Mouse (Mus musculus) MEL (cell line): Measurements from ENCODE around the gene Mfsd4b4. TPM values are rescaled to one million over a fixed set of nuclear protein-coding genes. Genes with fewer than 3 reads are reported as not detected.

Experiments
- DNase-seq: peaks from one replicate; pipeline ENCODE4 v3.0.0; 2011; ENCODE audit warnings: low read depth, low spot score
- H3K27ac ChIP-seq: 2 replicates; pipeline ENCODE4 v1.5.1; 2012; ENCODE audit warnings: low read depth, mild to moderate bottlenecking, control low read depth, low read length, moderate library complexity; ENCODE audit not compliant: control insufficient read depth
- H3K27me3 ChIP-seq, 2 experiments: fragments of 150-350 bp in 1 of 2; sonication (generic) in 1 of 2; 2 replicates each; pipeline ENCODE4 v1.6.1; 2012; ENCODE audit warnings: low read length in 2 of 2, mild to moderate bottlenecking in 2 of 2, improper control_type of control experiment in 1 of 2, moderate library complexity in 1 of 2; ENCODE audit not compliant: insufficient read depth in 2 of 2, control insufficient read depth in 1 of 2
- H3K36me3 ChIP-seq, 2 experiments: 2 replicates each; pipeline ENCODE4 v1.6.1; 2012 to 2014; ENCODE audit warnings: low read length in 2 of 2, improper control_type of control experiment in 1 of 2, inconsistent platforms in 1 of 2, mild to moderate bottlenecking in 1 of 2; ENCODE audit not compliant: insufficient read depth in 2 of 2, control insufficient read depth in 1 of 2
- H3K4me1 ChIP-seq, 2 experiments: fragments of 150-350 bp in 1 of 2; sonication (generic) in 1 of 2; 2 replicates each; pipeline ENCODE4 v1.6.1; 2012; ENCODE audit warnings: low read length in 2 of 2, improper control_type of control experiment in 1 of 2, mild to moderate bottlenecking in 1 of 2; ENCODE audit not compliant: insufficient read depth in 2 of 2, control insufficient read depth in 1 of 2
- H3K4me3 ChIP-seq, 2 experiments: fragments of 150-350 bp in 1 of 2; sonication (generic) in 1 of 2; 2 replicates each; pipeline ENCODE4 v1.5.1; 2012; ENCODE audit warnings: low read depth in 2 of 2, low read length in 2 of 2, mild to moderate bottlenecking in 2 of 2, moderate library complexity in 2 of 2, control low read depth in 1 of 2, improper control_type of control experiment in 1 of 2; ENCODE audit not compliant: control insufficient read depth in 1 of 2, insufficient read depth in 1 of 2
- H3K79me2 ChIP-seq: 2 replicates; pipeline ENCODE4 v1.6.1; 2012; ENCODE audit warnings: mild to moderate bottlenecking, low read length, moderate library complexity; ENCODE audit not compliant: control insufficient read depth, poor library complexity, insufficient read depth
- H3K9ac ChIP-seq: 2 replicates; pipeline ENCODE4 v1.6.1; 2012; ENCODE audit warnings: low read depth, mild to moderate bottlenecking, control low read depth, low read length, moderate library complexity; ENCODE audit not compliant: control insufficient read depth, poor library complexity, severe bottlenecking
- H3K9me3 ChIP-seq: fragments of 150-350 bp; sonication (generic); replicated peaks from 2 replicates; pipeline ENCODE4 v1.6.1; 2012; ENCODE audit warnings: mild to moderate bottlenecking, low read length, improper control_type of control experiment, moderate library complexity; ENCODE audit not compliant: insufficient read depth
- CHD2 ChIP-seq: IDR thresholded peaks from 2 replicates; pipeline ENCODE4 v1.6.1; 2011; ENCODE audit warnings: low read length, improper control_type of control experiment
- CTCF ChIP-seq, 3 experiments: IDR thresholded peaks in 2 of 3; conservative IDR thresholded peaks in 1 of 3; 2 replicates each; pipeline ENCODE4 v1.5.1; 2011 to 2012; ENCODE audit warnings: low read length in 3 of 3, low read depth in 2 of 3, mild to moderate bottlenecking in 2 of 3, improper control_type of control experiment in 1 of 3, inconsistent platforms in 1 of 3, mixed read lengths in 1 of 3, moderate library complexity in 1 of 3; ENCODE audit not compliant: control insufficient read depth in 1 of 3, insufficient read depth in 1 of 3, poor library complexity in 1 of 3, severe bottlenecking in 1 of 3
- E2F4 ChIP-seq: IDR thresholded peaks from 2 replicates; pipeline ENCODE4 v1.6.1; 2011; ENCODE audit warnings: low read depth, low read length, improper control_type of control experiment, borderline replicate concordance
- ELF1 ChIP-seq: IDR thresholded peaks from 2 replicates; pipeline ENCODE4 v1.6.1; 2014; ENCODE audit warnings: low read depth, mild to moderate bottlenecking, inconsistent platforms, low read length, improper control_type of control experiment, moderate library complexity
- EP300 ChIP-seq, 2 experiments: IDR thresholded peaks; 2 replicates each; pipeline ENCODE4 v1.6.1; 2011; ENCODE audit warnings: improper control_type of control experiment in 2 of 2, low read length in 2 of 2, low read depth in 1 of 2, mild to moderate bottlenecking in 1 of 2
- ETS1 ChIP-seq: IDR thresholded peaks from 2 replicates; pipeline ENCODE4 v1.6.1; 2012; ENCODE audit warnings: low read depth, mild to moderate bottlenecking, inconsistent platforms, low read length, improper control_type of control experiment, moderate library complexity
- GATA1 ChIP-seq: IDR thresholded peaks from 2 replicates; pipeline ENCODE4 v1.6.1; 2011; ENCODE audit warnings: low read depth, low read length, improper control_type of control experiment
- HCFC1 ChIP-seq: IDR thresholded peaks from 2 replicates; pipeline ENCODE4 v1.6.1; 2012; ENCODE audit warnings: low read depth, mild to moderate bottlenecking, inconsistent platforms, low read length, improper control_type of control experiment, moderate library complexity
- NRF1 ChIP-seq: IDR thresholded peaks from 2 replicates; pipeline ENCODE4 v1.6.1; 2014; ENCODE audit warnings: low read depth, mild to moderate bottlenecking, inconsistent platforms, low read length, improper control_type of control experiment, moderate library complexity; ENCODE audit not compliant: poor library complexity, insufficient read depth, severe bottlenecking
- RAD21 ChIP-seq: IDR thresholded peaks from 2 replicates; pipeline ENCODE4 v1.6.1; 2011; ENCODE audit warnings: mild to moderate bottlenecking, low read depth, low read length, improper control_type of control experiment
- SIN3A ChIP-seq: IDR thresholded peaks from 2 replicates; pipeline ENCODE4 v1.6.1; 2012; ENCODE audit warnings: low read length, improper control_type of control experiment, inconsistent platforms
- SMC3 ChIP-seq: IDR thresholded peaks from 2 replicates; pipeline ENCODE4 v1.6.1; 2011; ENCODE audit warnings: low read depth, low read length, improper control_type of control experiment
- TAL1 ChIP-seq: IDR thresholded peaks from 2 replicates; pipeline ENCODE4 v1.6.1; 2012; ENCODE audit warnings: mild to moderate bottlenecking, inconsistent platforms, low read length, moderate library complexity, mixed read lengths
- ZC3H11A ChIP-seq: IDR thresholded peaks from 2 replicates; pipeline ENCODE4 v1.6.1; 2012; ENCODE audit warnings: low read depth, mild to moderate bottlenecking, inconsistent platforms, low read length, improper control_type of control experiment
- polyA plus RNA-seq, 2 experiments: library from polyadenylated mRNA; stranded (reverse) in 1 of 2; unstranded in 1 of 2; fragments of >175 nt in 1 of 2; fragments of >200 nt in 1 of 2; gene quantifications; 2 replicates each; pipeline versions ENCODE4 v1.2.1 to v1.2.4; 2012; ENCODE audit warnings: low replicate concordance in 2 of 2, low read depth in 1 of 2; ENCODE audit not compliant: insufficient read length in 2 of 2, insufficient read depth in 1 of 2, missing spikeins in 1 of 2
- total RNA-seq: library from RNA; depleted of rRNA; stranded (reverse); fragments of 300-350 nt; gene quantifications from 2 replicates; pipeline ENCODE4 v1.2.3, GENCODE M21; 2012

Gene Mfsd4b4
- total and polyA plus RNA-seq, 3 experiments: 0.04 TPM; not detected in 2

- no peaks in the 10 kb centered on the region for H3K4me1 ChIP-seq
- H3K27me3 ChIP-seq: peaks cover 2 to 3% of the 10 kb centered on the region in 2 experiments; a peak in 2 of 4 replicates
- no peak for DNase-seq
- TF ChIP-seq HCFC1: no peak
- H3K9me3 ChIP-seq: no peaks in the 10 kb centered on the region
- no peak overlapping the region for H3K4me3 ChIP-seq
- H3K36me3 ChIP-seq: no peaks in the 10 kb centered on the region
- H3K79me2 ChIP-seq: no peaks in the 10 kb centered on the region
- no peak overlapping the region for H3K9ac ChIP-seq
- no peak overlapping the region for H3K27ac ChIP-seq
These were observed 5.2 kb upstream of the Mfsd4b4 start for GRCm38 (mm10) chr10:39904191-39904590.

DNA sequence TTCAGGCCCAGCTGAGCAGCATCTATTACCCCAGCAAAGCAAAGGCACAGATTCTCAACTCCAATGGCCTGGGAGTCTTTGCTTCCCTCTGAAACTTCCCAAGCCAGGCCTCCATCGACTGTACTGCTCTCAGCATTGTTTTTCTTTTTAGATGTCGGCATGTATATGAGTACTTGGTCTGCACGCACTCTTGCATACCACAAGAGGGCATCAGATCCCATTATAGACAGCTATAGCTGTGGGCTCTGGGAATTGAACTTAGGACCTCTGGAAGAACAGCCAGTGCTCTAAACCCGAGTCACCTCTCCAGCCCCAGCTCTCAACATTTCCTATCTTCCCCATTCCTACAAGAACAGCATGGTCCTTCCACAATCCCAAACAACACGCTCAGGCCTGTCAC is 2.5 kb downstream of the Mfsd4b4 start:
- Histone ChIP-seq H3K27ac (no peak overlapping the region), H3K27me3 (no peaks in the 10 kb centered on the region), H3K4me3 (no peak overlapping the region)
- TF ChIP-seq CHD2 (no peak), SMC3 (peak; percentile 68), ZC3H11A (peak; percentile 45; the same call in 1 of the 2 replicates), TAL1 (no peak), NRF1 (no peak), CTCF (IDR thresholded peaks at IDR 0.05 in 2 of 3, conservative IDR thresholded peaks at IDR 0.05 in 1 of 3; ENCODE audit: control insufficient read depth in 1 of 3, insufficient read depth in 1 of 3, low read depth in 2 of 3, low read length in 3 of 3, poor library complexity in 1 of 3, severe bottlenecking in 1 of 3) (peak; percentile 31 to 65 (median 53); a peak in 5 of 6 replicates), GATA1 (no peak), E2F4 (no peak), EP300 (IDR thresholded peaks at IDR 0.05; ENCODE audit: low read depth in 1 of 2, low read length in 2 of 2) (no peak), RAD21 (peak; percentile 55), ELF1 (no peak)
- TF ChIP-seq, all 39 proteins: peak for 4
- Histone ChIP-seq H3K36me3 (peaks cover 0 to 7% of the 10 kb centered on the region in 2 experiments; a peak in 1 of 4 replicates), H3K9me3 (no peaks in the 10 kb centered on the region), H3K9ac (no peak overlapping the region), H3K79me2 (no peaks in the 10 kb centered on the region), H3K4me1 (peaks cover 0 to 7% of the 10 kb centered on the region in 2 experiments; a peak in 1 of 4 replicates)
- DNase-seq: peak; percentile 26

- Histone ChIP-seq H3K4me3 (peak overlapping the region in 1 of 2 experiments; percentile 26; a peak in 2 of 4 replicates), H3K9me3 (no peaks in the 10 kb centered on the region), H3K4me1 (peaks cover 0 to 7% of the 10 kb centered on the region in 2 experiments; a peak in 1 of 4 replicates), H3K27ac (no peak overlapping the region), H3K36me3 (peaks cover 0 to 7% of the 10 kb centered on the region in 2 experiments; a peak in 1 of 4 replicates), H3K9ac (no peak overlapping the region), H3K27me3 (no peaks in the 10 kb centered on the region), H3K79me2 (no peaks in the 10 kb centered on the region)
- TF ChIP-seq SIN3A: no peak
- 0 out of 4 replicates have a peak, but pooled peaks of 1 of the 2 experiments have one; percentile 24 for TF ChIP-seq EP300 (IDR thresholded peaks at IDR 0.05; ENCODE audit: low read depth in 1 of 2, low read length in 2 of 2)
- peak; percentile 46; the same call in 1 of the 2 replicates for TF ChIP-seq GATA1
- TF ChIP-seq ETS1: no peak
- 0 out of 2 replicates have a peak, but pooled peaks have one; percentile 14 for TF ChIP-seq ELF1
- peak; percentile 68 for DNase-seq
These were observed 5.0 kb downstream of the Mfsd4b4 start for GRCm38 (mm10) chr10:39893702-39894697.
